Mouse (Mus musculus) left cerebral cortex, adult 9 months (tissue): ENCODE results near the gene Tmem131l.
"Not testable (repeated sequence)": the region's sequence is repeated elsewhere in the genome, so short reads cannot be mapped to it uniquely, and the experiment has no call there.

ENCODE experiments used
- DNase-seq, 2 experiments: peaks; one replicate each; pipeline ENCODE4 v3.0.0; 2022; ENCODE audit warnings: low spot score in 2 of 2

The Tmem131l gene

GRCm38 (mm10) chr3:83915768-83916496 lies 124.0 kb downstream of the Tmem131l start:
- peak in 1 of 2 experiments; percentile 46 for DNase-seq

GRCm38 (mm10) chr3:83915102-83915501 lies 124.9 kb downstream of the Tmem131l start:
- peak in 1 of 2 experiments; percentile 30 for DNase-seq

DNA sequence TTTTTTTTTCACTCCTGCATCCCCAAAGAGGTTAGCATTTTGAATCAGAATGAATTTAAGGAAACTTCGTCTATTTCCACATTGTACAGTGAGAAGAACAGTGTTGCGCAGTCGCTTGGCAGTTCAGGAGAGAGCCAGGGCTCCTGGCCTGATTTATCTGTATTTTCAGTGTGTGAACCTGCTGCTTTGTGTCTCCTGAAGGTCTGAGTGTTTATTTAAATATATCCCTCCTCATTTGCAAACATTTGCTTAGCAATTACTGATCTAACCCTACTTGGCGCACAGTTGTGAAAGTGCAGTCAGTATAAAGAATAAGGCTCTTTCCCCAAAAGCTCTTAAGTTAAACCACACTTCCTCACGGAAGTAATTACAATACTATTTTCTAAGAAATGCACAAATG lies 129.3 kb downstream of the Tmem131l start:
- DNase-seq: no peak

- DNase-seq: no peak
These were observed 133.8 kb downstream of the Tmem131l start for GRCm38 (mm10) chr3:83906185-83906584.

DNA sequence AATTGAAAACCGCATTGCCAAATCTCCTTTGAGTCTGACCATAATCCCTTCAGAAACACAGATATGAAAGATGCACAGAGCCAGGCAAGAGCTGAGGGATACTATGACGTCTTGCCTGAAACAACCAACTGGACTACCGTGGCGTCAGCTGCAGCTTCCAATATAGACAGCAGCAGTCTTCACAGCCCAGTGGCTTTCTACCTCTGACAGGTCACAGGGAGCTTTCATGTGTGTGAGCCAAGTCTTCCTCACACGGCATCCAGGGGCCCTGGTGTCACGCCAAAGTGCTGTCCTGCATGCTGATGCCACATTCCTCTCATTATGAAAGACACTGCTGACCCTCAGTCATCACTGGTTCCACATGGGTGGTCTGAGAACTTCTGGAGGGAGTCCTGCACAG lies 134.8 kb downstream of the Tmem131l start:
- DNase-seq: no peak

DNA sequence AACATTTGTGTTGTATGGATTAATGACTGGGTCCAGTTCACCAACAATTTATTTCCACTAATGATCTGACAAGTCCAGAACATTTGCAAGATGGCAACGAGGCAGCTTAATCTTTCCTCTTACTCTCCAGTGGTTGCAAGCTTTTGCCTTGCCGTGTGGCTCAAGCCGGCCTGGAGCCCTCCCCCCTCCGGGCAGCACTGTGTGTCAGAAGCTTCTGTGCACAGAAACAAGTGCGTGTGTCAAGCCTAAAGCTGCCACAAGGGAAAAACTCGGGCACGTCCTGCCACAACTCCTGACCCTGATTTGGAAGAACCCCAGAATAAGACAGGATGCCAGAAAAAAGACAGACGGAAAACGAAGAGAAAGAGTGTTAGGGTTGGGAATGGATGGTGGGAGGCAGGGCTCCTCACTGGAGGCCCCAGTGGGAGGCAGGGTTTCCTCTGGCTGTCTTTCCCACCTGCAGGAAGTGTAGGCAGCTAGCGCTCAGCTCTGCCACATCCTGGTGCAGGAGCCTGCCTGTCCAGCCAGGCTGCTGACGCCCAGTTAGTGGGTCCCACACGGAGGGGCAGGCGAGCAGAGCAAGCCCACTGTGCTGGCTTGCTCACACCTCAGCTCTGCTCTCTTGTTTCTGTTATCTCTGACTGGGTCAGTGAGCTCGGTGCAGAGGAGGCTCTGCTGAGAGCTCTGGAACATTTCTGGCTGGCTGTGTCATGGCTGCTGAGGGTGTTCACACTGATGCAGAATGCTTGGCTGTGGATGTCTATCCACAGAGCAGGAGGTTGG lies 135.6 kb downstream of the Tmem131l start:
- no peak for DNase-seq

DNA sequence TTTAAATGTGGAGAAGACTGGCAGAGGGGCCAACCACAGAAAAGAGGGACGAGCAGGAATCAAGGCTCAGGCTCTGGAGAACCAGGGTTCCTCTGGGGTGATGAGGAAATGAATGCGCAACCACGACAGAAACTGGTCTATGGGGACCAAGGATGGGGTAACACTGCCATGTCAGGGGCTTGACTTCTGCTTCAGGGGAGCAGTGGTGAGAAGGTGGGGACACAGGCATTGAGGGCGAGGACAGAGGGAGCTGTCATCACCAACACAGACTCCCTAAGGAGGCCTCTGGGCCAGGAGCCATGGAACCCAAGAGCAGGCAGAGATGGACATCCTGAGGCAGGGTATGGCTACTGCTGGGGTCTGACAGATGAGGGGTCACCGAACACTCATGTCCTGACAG lies 137.0 kb downstream of the Tmem131l start:
- no peak for DNase-seq

- no peak for DNase-seq
These were observed 137.5 kb downstream of the Tmem131l start for GRCm38 (mm10) chr3:83902459-83902858.

- DNase-seq: no peak
These were observed 139.1 kb downstream of the Tmem131l start for GRCm38 (mm10) chr3:83900756-83901373.

GRCm38 (mm10) chr3:83899556-83899955 lies 140.4 kb downstream of the Tmem131l start:
- peak; percentile 10 to 58 for DNase-seq

- DNase-seq: no peak
These were observed 141.7 kb downstream of the Tmem131l start for GRCm38 (mm10) chr3:83898246-83898645.

GRCm38 (mm10) chr3:83895811-83896210 lies 144.2 kb downstream of the Tmem131l start:
- DNase-seq: no peak

DNA sequence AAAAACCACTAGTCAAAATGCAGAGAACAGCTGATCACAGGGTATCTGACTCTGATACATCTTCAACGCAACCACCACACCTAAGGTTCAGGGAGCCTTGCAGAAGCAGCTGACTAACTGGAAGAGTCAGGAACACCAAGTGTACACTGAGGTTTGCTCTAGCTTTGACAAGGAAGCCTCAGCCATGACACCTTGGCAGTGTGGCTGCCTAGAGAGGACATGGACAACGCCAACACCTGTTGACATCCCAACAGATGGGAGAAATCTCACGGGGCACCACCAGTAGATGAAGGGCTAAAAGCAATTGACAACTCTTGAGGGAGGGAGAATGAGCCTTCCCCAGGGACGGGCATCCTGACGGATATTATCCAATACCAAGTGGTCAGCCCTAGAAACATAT lies 144.9 kb downstream of the Tmem131l start:
- no peak for DNase-seq

DNA sequence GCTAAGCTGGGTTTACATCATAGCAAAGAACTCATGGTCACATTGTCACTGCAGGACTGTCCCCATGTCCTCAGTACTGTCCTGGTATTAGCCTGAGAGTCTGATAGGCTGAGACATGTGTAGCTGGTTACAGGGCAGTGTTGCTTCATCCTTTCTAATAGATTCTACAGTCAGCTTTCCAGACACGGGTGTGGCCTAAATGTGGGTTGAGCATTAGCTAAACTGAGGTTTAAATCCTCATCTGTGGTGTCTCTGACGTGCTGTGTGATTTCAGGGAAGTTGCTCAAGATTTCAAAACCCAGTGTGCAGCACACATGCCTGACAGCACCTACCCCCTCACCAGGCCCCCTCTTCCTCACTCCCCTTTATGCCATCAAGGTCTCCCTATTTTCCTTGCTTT lies 154.8 kb downstream of the Tmem131l start:
- DNase-seq: no peak

DNA sequence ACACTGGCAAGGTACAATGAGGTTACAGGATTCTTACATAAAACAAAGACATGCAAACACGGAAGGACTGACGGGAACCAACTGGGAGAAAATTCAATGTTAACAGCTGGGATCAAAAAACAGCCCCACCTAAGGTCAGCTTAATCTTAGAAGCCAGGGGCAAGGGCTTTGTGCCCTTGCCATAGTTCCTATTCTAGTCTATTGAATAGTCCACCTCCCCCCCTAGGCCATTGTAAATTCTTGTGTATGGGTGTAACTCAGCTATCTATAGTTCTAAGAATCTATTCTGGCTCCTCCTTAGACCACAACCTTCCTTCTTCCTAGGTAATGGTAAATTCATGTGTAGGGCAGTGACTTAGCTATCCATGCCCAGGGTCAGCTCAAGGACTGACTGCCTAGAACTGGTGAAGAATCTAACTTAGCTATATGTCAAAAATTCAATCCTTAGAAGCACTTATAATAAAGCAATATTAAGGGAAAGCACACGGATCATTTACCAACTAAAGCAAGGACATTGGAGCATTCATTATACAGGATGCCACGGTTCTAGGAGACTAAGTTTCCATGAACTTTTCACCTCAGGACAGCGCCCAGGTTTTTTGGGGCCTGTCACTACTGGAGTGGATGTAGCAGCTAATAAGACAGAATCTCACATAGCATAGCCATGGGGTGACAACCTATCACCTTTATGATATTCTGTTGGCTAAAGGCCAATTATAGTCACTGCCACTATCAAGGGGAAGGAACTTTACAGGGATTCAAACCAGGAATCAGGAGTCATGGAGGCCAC lies 160.5 kb downstream of the Tmem131l start:
- DNase-seq: not testable (repeated sequence)

DNA sequence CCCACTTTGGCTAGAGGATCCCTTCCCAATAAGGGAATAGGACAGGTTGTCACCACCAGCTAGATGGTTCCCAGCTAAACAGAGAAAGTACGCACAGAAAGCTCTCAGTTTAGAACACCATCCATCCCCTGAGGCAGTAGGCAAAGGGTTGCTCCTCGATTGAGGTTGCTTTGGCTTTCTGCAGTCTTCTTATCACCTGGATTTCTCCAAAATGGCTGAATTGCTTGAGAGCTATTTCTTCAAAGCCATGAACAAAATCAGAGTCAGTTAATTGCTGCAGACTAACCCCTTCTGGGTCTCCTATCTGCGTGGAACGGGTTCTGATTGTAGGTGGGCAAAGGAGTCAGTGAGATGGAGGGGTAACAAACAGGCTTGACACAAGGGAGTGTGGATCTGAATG lies 161.2 kb downstream of the Tmem131l start:
- DNase-seq: no peak

- no peak for DNase-seq
These were observed 163.7 kb downstream of the Tmem131l start for GRCm38 (mm10) chr3:83876299-83876698.

GRCm38 (mm10) chr3:83875078-83875477 lies 164.9 kb downstream of the Tmem131l start:
- not testable (repeated sequence) for DNase-seq

- not testable (repeated sequence) for DNase-seq
These were observed 167.1 kb downstream of the Tmem131l start for GRCm38 (mm10) chr3:83872853-83873252.

DNA sequence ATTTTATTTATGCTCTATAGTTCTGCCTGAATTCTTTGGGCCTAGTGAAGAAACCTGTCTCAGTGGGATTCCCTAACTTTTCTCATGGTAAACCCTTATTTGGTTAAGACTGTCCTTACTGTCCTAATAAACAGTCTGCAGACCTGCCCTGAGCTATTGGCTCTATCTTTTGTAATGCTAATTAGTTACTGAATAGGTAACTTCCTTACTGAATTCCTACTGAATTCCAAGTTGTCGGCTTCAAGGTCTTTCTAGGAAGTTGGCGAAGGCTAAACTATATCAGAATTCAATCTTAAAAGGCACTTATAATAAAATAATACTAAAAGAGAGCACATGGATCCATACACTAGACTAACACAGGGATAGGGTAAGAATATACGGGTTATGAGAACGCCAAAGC lies 168.0 kb downstream of the Tmem131l start:
- DNase-seq: not testable (repeated sequence)

- DNase-seq: not testable (repeated sequence)
These were observed 168.4 kb downstream of the Tmem131l start for GRCm38 (mm10) chr3:83871559-83871958.

DNA sequence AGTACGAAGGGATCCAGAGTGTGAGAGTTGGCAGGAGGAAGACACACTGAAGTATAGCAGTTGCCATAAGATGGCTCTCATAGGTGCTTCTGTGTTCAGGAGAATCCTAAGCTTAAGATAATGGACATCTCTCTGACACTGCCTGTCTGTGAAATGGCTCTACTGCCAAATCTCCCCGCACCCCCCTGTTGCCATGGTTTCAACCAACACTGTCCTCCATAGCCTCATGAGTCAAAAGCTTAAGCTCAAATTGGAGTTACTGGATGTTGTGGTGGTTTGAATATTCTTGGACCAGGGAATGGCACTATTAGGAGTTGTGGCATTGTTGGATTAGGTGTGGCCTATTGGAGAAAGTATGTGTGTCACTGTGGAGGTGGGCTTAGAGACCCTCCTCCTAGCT lies 170.2 kb downstream of the Tmem131l start:
- no peak for DNase-seq
